Mouse (Mus musculus): ENCODE results near the gene Gm44502. TPM values are rescaled to one million over a fixed set of nuclear protein-coding genes. Genes with fewer than 3 reads are reported as not detected.

Gm44502 gene
- total and polyA plus RNA-seq, 2 experiments from 2014 or later, result 1.6 TPM; not detected in 1

GRCm38 (mm10) chr15:89426716-89427115, 2.8 kb downstream of the Gm44502 start:
- no peak overlapping the region for H3K27ac ChIP-seq
- 88% methylated on average over 10 of the region's 10 CpGs for WGBS
- H3K9me3 ChIP-seq (ENCODE audit: low read length), result no peaks in the 10 kb centered on the region

GRCm38 (mm10) chr15:89425711-89426121, 3.8 kb downstream of the Gm44502 start, which contains the start of gene Cpt1b:
Gene Cpt1b (minus strand): TSS chr15:89425863.
- Histone ChIP-seq H3K9ac (replicated peaks; ENCODE audit: low read length) (no peak within 1 kb of the TSS), H3K4me2 (ENCODE audit: low read depth, low read length) (no peak within 1 kb of the TSS), H3K9me3 (ENCODE audit: low read length) (no peaks in the 10 kb centered on the region), H3K4me1 (ENCODE audit: insufficient read depth, low read length) (peaks cover 8% of the 10 kb centered on the region; the same call in 1 of the 2 replicates), H3K27me3 (ENCODE audit: insufficient read depth, low read length) (no peaks in the 10 kb centered on the region), H3K36me3 (ENCODE audit: insufficient read depth, low read length) (peaks cover 18% of the 10 kb centered on the region), H3K27ac (no peak within 1 kb of the TSS), H3K4me3 (ENCODE audit: low read length) (no peak within 1 kb of the TSS)
- no peak for ATAC-seq
- no peak for DNase-seq (ENCODE audit: low spot score)
- 48% methylated on average over 6 of the region's 6 CpGs for whole genome bisulfite sequencing
- no peak for TF ChIP-seq CTCF (IDR thresholded peaks at IDR 0.05; ENCODE audit: low read depth)

More at GRCm38 (mm10) chr15:89426716-89427115, 2.8 kb downstream of the Gm44502 start:
- TF ChIP-seq CTCF (IDR thresholded peaks at IDR 0.05; ENCODE audit: low read depth), result no peak
- no peak overlapping the region for H3K4me2 ChIP-seq (ENCODE audit: low read depth, low read length)
- ATAC-seq (no peak), DNase-seq (ENCODE audit: low spot score) (no peak)
- H3K9ac ChIP-seq (replicated peaks; ENCODE audit: low read length), result no peak overlapping the region
- H3K36me3 ChIP-seq (ENCODE audit: insufficient read depth, low read length), result peaks cover 18% of the 10 kb centered on the region
- H3K4me1 ChIP-seq (ENCODE audit: insufficient read depth, low read length), result peaks cover 8% of the 10 kb centered on the region; the same call in 1 of the 2 replicates
- H3K27me3 ChIP-seq (ENCODE audit: insufficient read depth, low read length), result no peaks in the 10 kb centered on the region
- H3K4me3 ChIP-seq (ENCODE audit: low read length), result no peak overlapping the region

- no peak overlapping the region for H3K27ac ChIP-seq
- H3K9ac ChIP-seq (replicated peaks; ENCODE audit: low read length), result no peak overlapping the region
- H3K4me2 ChIP-seq (ENCODE audit: low read depth, low read length), result no peak overlapping the region
- ATAC-seq (no peak), DNase-seq (ENCODE audit: low spot score) (no peak)
- peaks cover 22% of the 10 kb centered on the region for H3K36me3 ChIP-seq (ENCODE audit: insufficient read depth, low read length)
- H3K4me3 ChIP-seq (ENCODE audit: low read length), result no peak overlapping the region
- peaks cover 8% of the 10 kb centered on the region; the same call in 1 of the 2 replicates for H3K4me1 ChIP-seq (ENCODE audit: insufficient read depth, low read length)
- H3K9me3 ChIP-seq (ENCODE audit: low read length), result no peaks in the 10 kb centered on the region
- WGBS, result 80% methylated on average over 8 of the region's 8 CpGs
- H3K27me3 ChIP-seq (ENCODE audit: insufficient read depth, low read length), result no peaks in the 10 kb centered on the region
- no peak for TF ChIP-seq CTCF (IDR thresholded peaks at IDR 0.05; ENCODE audit: low read depth)
These were observed 4.9 kb downstream of the Gm44502 start for GRCm38 (mm10) chr15:89424621-89425020.

- WGBS, result 95% methylated on average over 9 of the region's 9 CpGs
- no peak for ATAC-seq
- no peak for DNase-seq (ENCODE audit: low spot score)
- H3K4me2 ChIP-seq (ENCODE audit: low read depth, low read length), result no peak overlapping the region
- H3K9me3 ChIP-seq (ENCODE audit: low read length), result no peaks in the 10 kb centered on the region
- H3K4me3 ChIP-seq (ENCODE audit: low read length), result no peak overlapping the region
- no peaks in the 10 kb centered on the region for H3K27me3 ChIP-seq (ENCODE audit: insufficient read depth, low read length)
- no peaks in the 10 kb centered on the region for H3K4me1 ChIP-seq (ENCODE audit: insufficient read depth, low read length)
- TF ChIP-seq CTCF (IDR thresholded peaks at IDR 0.05; ENCODE audit: low read depth), result no peak
- H3K9ac ChIP-seq (replicated peaks; ENCODE audit: low read length), result no peak overlapping the region
- H3K27ac ChIP-seq, result no peak overlapping the region
- H3K36me3 ChIP-seq (ENCODE audit: insufficient read depth, low read length), result peaks cover 36% of the 10 kb centered on the region
These were observed 7.6 kb downstream of the Gm44502 start for GRCm38 (mm10) chr15:89421938-89422337.

- Histone ChIP-seq H3K4me3 (ENCODE audit: low read length) (no peak overlapping the region), H3K4me1 (ENCODE audit: insufficient read depth, low read length) (no peaks in the 10 kb centered on the region), H3K9me3 (ENCODE audit: low read length) (no peaks in the 10 kb centered on the region), H3K36me3 (ENCODE audit: insufficient read depth, low read length) (peaks cover 27% of the 10 kb centered on the region; the same call in 1 of the 2 replicates), H3K4me2 (ENCODE audit: low read depth, low read length) (no peak overlapping the region), H3K27me3 (ENCODE audit: insufficient read depth, low read length) (no peaks in the 10 kb centered on the region), H3K9ac (replicated peaks; ENCODE audit: low read length) (no peak overlapping the region), H3K27ac (no peak overlapping the region)
- WGBS, result 87% methylated on average over 8 of the region's 8 CpGs
- DNase-seq (ENCODE audit: low spot score), result no peak
- ATAC-seq, result no peak
- no peak for TF ChIP-seq CTCF (IDR thresholded peaks at IDR 0.05; ENCODE audit: low read depth)
These were observed 14.2 kb downstream of the Gm44502 start for GRCm38 (mm10) chr15:89415282-89415681.

GRCm38 (mm10) chr15:89410118-89410517, 19.4 kb downstream of the Gm44502 start, which contains the start of gene Syce3:
Gene Syce3 (minus strand): TSS chr15:89410503.
- WGBS, result 89% methylated on average over 22 of the region's 24 CpGs
- TF ChIP-seq CTCF (IDR thresholded peaks at IDR 0.05; ENCODE audit: low read depth), result no peak

GRCm38 (mm10) chr15:89406691-89407090, 22.8 kb downstream of the Gm44502 start:
- Histone ChIP-seq H3K36me3 (ENCODE audit: insufficient read depth, low read length) (no peaks in the 10 kb centered on the region), H3K9ac (replicated peaks; ENCODE audit: low read length) (no peak overlapping the region), H3K4me2 (ENCODE audit: low read depth, low read length) (no peak overlapping the region), H3K4me3 (ENCODE audit: low read length) (no peak overlapping the region), H3K27ac (no peak overlapping the region), H3K27me3 (ENCODE audit: insufficient read depth, low read length) (no peaks in the 10 kb centered on the region), H3K4me1 (ENCODE audit: insufficient read depth, low read length) (no peaks in the 10 kb centered on the region), H3K9me3 (ENCODE audit: low read length) (peaks cover 5% of the 10 kb centered on the region)
- no peak for ATAC-seq
- TF ChIP-seq CTCF (IDR thresholded peaks at IDR 0.05; ENCODE audit: low read depth), result no peak
- no peak for DNase-seq (ENCODE audit: low spot score)

More at GRCm38 (mm10) chr15:89410118-89410517, 19.4 kb downstream of the Gm44502 start, which contains the start of gene Syce3:
- Histone ChIP-seq H3K27ac (no peak within 1 kb of the TSS), H3K27me3 (ENCODE audit: insufficient read depth, low read length) (no peaks in the 10 kb centered on the region), H3K4me3 (ENCODE audit: low read length) (no peak within 1 kb of the TSS), H3K36me3 (ENCODE audit: insufficient read depth, low read length) (no peaks in the 10 kb centered on the region), H3K4me2 (ENCODE audit: low read depth, low read length) (no peak within 1 kb of the TSS), H3K9ac (replicated peaks; ENCODE audit: low read length) (no peak within 1 kb of the TSS), H3K9me3 (ENCODE audit: low read length) (peaks cover 5% of the 10 kb centered on the region), H3K4me1 (ENCODE audit: insufficient read depth, low read length) (no peaks in the 10 kb centered on the region)
- ATAC-seq (no peak), DNase-seq (ENCODE audit: low spot score) (no peak)

Measured in hindbrain, postnatal 0 days (tissue).